Mouse (Mus musculus): ENCODE data around the gene Tnfsf12.

Gene Tnfsf12

DNA sequence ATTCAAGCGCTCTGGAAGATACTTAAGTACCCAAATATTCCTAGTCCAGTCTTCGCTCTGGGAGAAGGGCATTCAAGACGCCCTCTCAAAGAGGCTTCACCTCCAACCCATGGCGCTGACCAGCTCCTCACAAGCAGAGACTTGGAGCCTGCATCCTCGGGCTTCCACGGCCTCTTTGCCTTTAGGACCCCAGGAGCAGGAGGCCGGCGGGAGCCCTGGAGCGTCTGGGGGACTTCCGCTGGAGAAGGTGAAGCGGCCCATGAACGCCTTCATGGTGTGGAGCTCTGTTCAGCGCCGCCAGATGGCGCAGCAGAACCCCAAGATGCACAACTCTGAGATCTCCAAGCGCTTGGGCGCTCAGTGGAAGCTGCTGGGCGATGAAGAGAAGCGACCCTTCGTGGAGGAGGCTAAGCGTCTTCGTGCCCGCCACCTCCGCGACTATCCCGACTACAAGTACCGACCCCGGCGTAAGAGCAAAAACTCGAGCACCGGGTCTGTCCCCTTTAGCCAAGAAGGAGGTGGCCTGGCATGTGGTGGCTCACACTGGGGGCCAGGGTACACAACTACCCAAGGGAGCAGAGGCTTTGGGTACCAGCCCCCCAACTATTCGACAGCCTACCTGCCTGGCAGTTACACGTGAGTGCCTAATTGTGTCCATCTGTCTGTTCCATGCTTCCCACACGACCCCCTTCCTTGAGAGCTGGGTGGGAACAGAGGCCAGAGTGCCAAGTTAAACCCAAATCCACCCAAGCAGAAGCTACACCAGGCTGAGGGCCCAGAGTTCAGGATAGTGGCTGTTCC is 40.2 kb downstream of the Tnfsf12 start, which contains the start of gene Sox15:
Gene Sox15, plus strand, starts transcription at position 51 of the 801 bp plus-strand sequence.
- DNase-seq (ENCODE audit: low read depth in 1 of 2, low spot score in 2 of 2), result no peak

- DNase-seq (ENCODE audit: low read depth in 1 of 2, low spot score in 2 of 2), result no peak
Observed at GRCm38 (mm10) chr11:69654760-69655159, 40.9 kb downstream of the Tnfsf12 start.

GRCm38 (mm10) chr11:69653399-69653798 is 42.2 kb downstream of the Tnfsf12 start:
- no peak for DNase-seq (ENCODE audit: low read depth in 1 of 2, low spot score in 2 of 2)

DNA sequence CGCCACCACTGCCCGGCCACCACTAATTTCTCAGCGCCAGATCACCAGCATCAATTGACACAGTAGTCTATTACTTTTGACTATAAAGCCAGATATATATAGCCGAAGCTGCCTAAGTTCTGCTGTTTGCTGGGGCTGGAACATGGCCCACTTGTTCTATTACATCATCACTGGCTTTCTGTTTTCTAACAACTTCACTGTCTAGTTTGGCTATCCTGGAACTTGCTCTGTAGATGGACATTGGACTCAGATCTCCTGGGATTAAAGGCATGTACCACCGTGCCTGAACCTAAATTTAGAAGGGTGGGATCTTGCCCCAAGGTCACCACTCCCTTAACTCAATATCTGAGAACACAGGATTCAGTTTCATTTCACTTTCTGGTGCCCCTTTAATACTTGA is 49.8 kb downstream of the Tnfsf12 start:
- no peak for DNase-seq (ENCODE audit: low read depth in 1 of 2, low spot score in 2 of 2)
